Mouse (Mus musculus): ENCODE results near the gene Eme1.

- TF ChIP-seq POLR2A (IDR thresholded peaks at IDR 0.05; ENCODE audit: extremely low read depth, insufficient read depth, low read length), result no peak
- no peak for TF ChIP-seq CTCF (IDR thresholded peaks at IDR 0.05; ENCODE audit: extremely low read depth, insufficient read depth, low read length)
Measured at GRCm38 (mm10) chr11:94680639-94681038, 26.9 kb upstream of the Eme1 start.
